Mouse (Mus musculus): ENCODE data around the gene Mettl9. TPM values are rescaled to one million over a fixed set of nuclear protein-coding genes. Genes with fewer than 3 reads are reported as not detected.
A peak's percentile ranks its signal among the peaks of the same experiment; 100 is the strongest.
"Not testable (repeated sequence)": the region's sequence is repeated elsewhere in the genome, so short reads cannot be mapped to it uniquely, and the experiment has no call there.

The Mettl9 gene
- polyA plus RNA-seq, 2 experiments: 18.5 to 45.3 TPM

DNA sequence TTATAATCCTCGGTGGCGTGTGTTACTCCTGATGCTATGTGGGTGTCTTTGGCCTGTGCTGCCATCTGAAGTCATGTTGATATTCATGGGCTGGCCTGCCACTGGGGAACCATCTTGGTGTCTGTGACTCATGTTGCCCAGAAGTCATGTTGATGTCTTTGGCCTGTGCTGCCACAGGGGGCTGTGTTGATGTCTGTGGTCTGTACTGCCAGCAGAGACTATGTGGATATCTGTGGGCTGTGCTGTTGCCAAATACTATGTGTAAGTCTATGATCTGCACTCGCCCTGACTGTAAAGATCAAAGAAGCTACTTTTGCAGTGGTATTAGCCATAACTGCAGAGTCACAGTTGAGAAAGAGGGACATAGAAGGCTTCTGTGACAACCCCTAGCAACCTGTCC lies 15.5 kb upstream of the Mettl9 start:
- Histone ChIP-seq H3K27me3 (ENCODE audit: control insufficient read depth, insufficient read depth, low read length) (no peaks in the 10 kb centered on the region; the same call in 1 of the 2 replicates), H3K4me1 (replicated peaks; ENCODE audit: control insufficient read depth in 2 of 2, insufficient read depth in 2 of 2, low read length in 1 of 2) (no peaks in the 10 kb centered on the region), H3K9ac (replicated peaks) (no peak overlapping the region), H3K36me3 (replicated peaks; ENCODE audit: control insufficient read depth, insufficient read depth, low read depth) (no peaks in the 10 kb centered on the region), H3K9me3 (ENCODE audit: control insufficient read depth, low read length) (no peaks in the 10 kb centered on the region), H3K4me2 (ENCODE audit: low read depth) (no peak overlapping the region), H3K27ac (no peak overlapping the region), H3K4me3 (ENCODE audit: insufficient read depth in 1 of 2, low read depth in 2 of 2, low read length in 2 of 2) (no peak overlapping the region)
- no peak for DNase-seq (ENCODE audit: low read depth in 3 of 3, low spot score in 3 of 3)
- WGBS (ENCODE audit: insufficient replicate concordance): 56% methylated on average over 3 of the region's 3 CpGs
- TF ChIP-seq EP300 (IDR thresholded peaks at IDR 0.05; ENCODE audit: low read depth) (no peak), CTCF (IDR thresholded peaks at IDR 0.05; ENCODE audit: low read depth) (no peak)
- ATAC-seq (ENCODE audit: insufficient read depth): no peak

GRCm38 (mm10) chr7:121020277-121020676 lies 14.0 kb upstream of the Mettl9 start:
- peak; percentile 61 for TF ChIP-seq CTCF (IDR thresholded peaks at IDR 0.05; ENCODE audit: low read depth)
- no peak for TF ChIP-seq EP300 (IDR thresholded peaks at IDR 0.05; ENCODE audit: low read depth)

DNA sequence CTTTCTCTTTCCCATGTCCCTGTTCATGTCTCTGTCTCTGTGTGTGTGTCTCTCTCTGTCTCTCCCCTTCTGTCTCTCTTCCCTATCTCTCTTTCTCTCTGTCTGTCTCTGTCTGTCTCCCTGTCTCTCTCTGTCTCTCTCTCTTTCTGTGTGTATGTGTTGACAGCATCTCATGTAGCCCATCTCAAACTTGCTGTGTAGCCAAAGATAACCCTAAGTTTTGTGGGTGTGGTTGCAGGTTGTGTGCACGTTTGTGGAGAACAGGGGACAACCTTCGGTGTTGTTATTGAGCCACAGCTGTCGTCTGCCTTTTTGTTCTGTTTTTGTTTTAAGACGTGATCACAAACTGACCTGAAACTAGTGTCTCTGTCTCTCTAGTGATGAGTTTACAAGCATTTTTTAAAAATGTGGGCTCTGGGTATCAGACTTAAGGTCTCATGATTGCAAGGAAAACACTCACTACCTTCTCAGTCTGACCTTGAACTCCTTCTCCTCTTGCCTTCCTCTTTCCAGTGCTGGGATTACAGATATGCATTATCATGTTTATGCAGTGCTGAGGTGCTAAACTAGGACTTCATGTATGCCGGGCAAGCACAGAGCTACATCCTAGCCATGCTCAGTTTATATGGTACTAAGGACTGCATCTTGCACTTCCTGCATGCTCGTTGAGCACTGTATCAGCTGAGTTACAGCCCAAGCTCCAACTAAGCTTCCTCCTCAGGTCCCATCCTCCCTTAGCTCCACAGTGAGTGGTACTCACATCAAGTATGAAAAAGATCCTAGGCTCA lies 8.8 kb upstream of the Mettl9 start:
- WGBS (ENCODE audit: insufficient replicate concordance): 27% methylated on average over 6 of the region's 6 CpGs

More at GRCm38 (mm10) chr7:121020277-121020676, 14.0 kb upstream of the Mettl9 start:
- whole genome bisulfite sequencing (ENCODE audit: insufficient replicate concordance): 42% methylated on average over 8 of the region's 8 CpGs
- DNase-seq (ENCODE audit: low read depth in 3 of 3, low spot score in 3 of 3) (no peak), ATAC-seq (ENCODE audit: insufficient read depth) (no peak)
- no peaks in the 10 kb centered on the region for H3K36me3 ChIP-seq (replicated peaks; ENCODE audit: control insufficient read depth, insufficient read depth, low read depth)
- H3K4me1 ChIP-seq (replicated peaks; ENCODE audit: control insufficient read depth in 2 of 2, insufficient read depth in 2 of 2, low read length in 1 of 2): peaks cover 5 to 7% of the 10 kb centered on the region in 2 experiments
- H3K4me3 ChIP-seq (ENCODE audit: insufficient read depth in 1 of 2, low read depth in 2 of 2, low read length in 2 of 2): no peak overlapping the region
- H3K27ac ChIP-seq: no peak overlapping the region
- no peak overlapping the region for H3K4me2 ChIP-seq (ENCODE audit: low read depth)
- no peaks in the 10 kb centered on the region for H3K9me3 ChIP-seq (ENCODE audit: control insufficient read depth, low read length)
- H3K27me3 ChIP-seq (ENCODE audit: control insufficient read depth, insufficient read depth, low read length): no peaks in the 10 kb centered on the region; the same call in 1 of the 2 replicates
- no peak overlapping the region for H3K9ac ChIP-seq (replicated peaks)

GRCm38 (mm10) chr7:121026300-121026699 lies 7.9 kb upstream of the Mettl9 start:
- Histone ChIP-seq H3K4me3 (ENCODE audit: insufficient read depth in 1 of 2, low read depth in 2 of 2, low read length in 2 of 2) (no peak overlapping the region), H3K27me3 (ENCODE audit: control insufficient read depth, insufficient read depth, low read length) (no peaks in the 10 kb centered on the region; the same call in 1 of the 2 replicates), H3K27ac (no peak overlapping the region), H3K36me3 (replicated peaks; ENCODE audit: control insufficient read depth, insufficient read depth, low read depth) (no peaks in the 10 kb centered on the region), H3K9ac (replicated peaks) (no peak overlapping the region), H3K9me3 (ENCODE audit: control insufficient read depth, low read length) (no peaks in the 10 kb centered on the region), H3K4me2 (ENCODE audit: low read depth) (no peak overlapping the region), H3K4me1 (replicated peaks; ENCODE audit: control insufficient read depth in 2 of 2, insufficient read depth in 2 of 2, low read length in 1 of 2) (peaks cover 9 to 10% of the 10 kb centered on the region in 2 experiments)
- TF ChIP-seq EP300 (IDR thresholded peaks at IDR 0.05; ENCODE audit: low read depth) (no peak), CTCF (IDR thresholded peaks at IDR 0.05; ENCODE audit: low read depth) (no peak)
- ATAC-seq (ENCODE audit: insufficient read depth): no peak
- WGBS (ENCODE audit: insufficient replicate concordance): 50% methylated on average over 3 of the region's 3 CpGs
- DNase-seq (ENCODE audit: low read depth in 3 of 3, low spot score in 3 of 3): no peak

More for the DNA sequence above, 8.8 kb upstream of the Mettl9 start:
- no peaks in the 10 kb centered on the region; the same call in 1 of the 2 replicates for H3K27me3 ChIP-seq (ENCODE audit: control insufficient read depth, insufficient read depth, low read length)
- no peak overlapping the region; the same call in 1 of the 2 replicates for H3K9ac ChIP-seq (replicated peaks)
- peak overlapping the region; percentile 21; the same call in 1 of the 2 replicates for H3K27ac ChIP-seq
- TF ChIP-seq CTCF (IDR thresholded peaks at IDR 0.05; ENCODE audit: low read depth) (no peak), EP300 (IDR thresholded peaks at IDR 0.05; ENCODE audit: low read depth) (peak; percentile 28; the same call in 1 of the 2 replicates)
- peak; percentile 86 for ATAC-seq (ENCODE audit: insufficient read depth)
- H3K4me3 ChIP-seq (ENCODE audit: insufficient read depth in 1 of 2, low read depth in 2 of 2, low read length in 2 of 2): no peak overlapping the region
- DNase-seq (ENCODE audit: low read depth in 3 of 3, low spot score in 3 of 3): peak in 1 of 3 experiments; percentile 27
- peaks cover 9 to 10% of the 10 kb centered on the region in 2 experiments for H3K4me1 ChIP-seq (replicated peaks; ENCODE audit: control insufficient read depth in 2 of 2, insufficient read depth in 2 of 2, low read length in 1 of 2)
- H3K36me3 ChIP-seq (replicated peaks; ENCODE audit: control insufficient read depth, insufficient read depth, low read depth): no peaks in the 10 kb centered on the region
- peak overlapping the region; percentile 32 for H3K4me2 ChIP-seq (ENCODE audit: low read depth)
- H3K9me3 ChIP-seq (ENCODE audit: control insufficient read depth, low read length): no peaks in the 10 kb centered on the region

- not testable (repeated sequence) for H3K27me3 ChIP-seq (ENCODE audit: control insufficient read depth, insufficient read depth, low read length); H3K9ac ChIP-seq (replicated peaks); H3K36me3 ChIP-seq (replicated peaks; ENCODE audit: control insufficient read depth, insufficient read depth, low read depth); DNase-seq (ENCODE audit: low read depth in 3 of 3, low spot score in 3 of 3); H3K27ac ChIP-seq; H3K4me2 ChIP-seq (ENCODE audit: low read depth); H3K9me3 ChIP-seq (ENCODE audit: control insufficient read depth, low read length); H3K4me3 ChIP-seq (ENCODE audit: insufficient read depth in 1 of 2, low read depth in 2 of 2, low read length in 2 of 2); ATAC-seq (ENCODE audit: insufficient read depth)
- peaks cover 8 to 13% of the 10 kb centered on the region in 2 experiments; a peak in 3 of 4 replicates for H3K4me1 ChIP-seq (replicated peaks; ENCODE audit: control insufficient read depth in 2 of 2, insufficient read depth in 2 of 2, low read length in 1 of 2)
Measured at GRCm38 (mm10) chr7:121029947-121030346, 4.3 kb upstream of the Mettl9 start.

All from liver, embryonic 14.5 days (tissue).